Mouse (Mus musculus) intestine, postnatal 0 days (tissue): ENCODE measurements at regions not wholly inside any gene's neighbourhood (a gene's known extent, or its start where the extent isn't known, plus 50 kb on each side); places are given as distances from the start of the nearest gene placed in this dataset.

ENCODE experiments used
- ATAC-seq: fragments of 200-750 bp; cut with Nextera tagmentation; 2 replicates; pipeline ENCODE4 v1.8.0; 2017; ENCODE audit warnings: mild to moderate bottlenecking, moderate TSS enrichment, moderate library complexity
- H3K27ac ChIP-seq: fragments of 300-500 bp; sonication (generic); 2 replicates; pipeline ENCODE4 v1.5.1; 2014; ENCODE audit warnings: mild to moderate bottlenecking, low read depth, low read length, moderate library complexity
- H3K27me3 ChIP-seq: fragments of 300-500 bp; sonication (generic); replicated peaks from 2 replicates; pipeline ENCODE4 v1.6.1; 2014; ENCODE audit warnings: low read length, mixed read lengths; ENCODE audit not compliant: control insufficient read depth, insufficient read depth
- H3K36me3 ChIP-seq: fragments of 300-500 bp; sonication (generic); 2 replicates; pipeline ENCODE4 v1.6.1; 2014; ENCODE audit warnings: mild to moderate bottlenecking, moderate library complexity; ENCODE audit not compliant: control insufficient read depth, insufficient read depth
- H3K4me1 ChIP-seq: fragments of 300-500 bp; sonication (generic); replicated peaks from 2 replicates; pipeline ENCODE4 v1.6.1; 2014; ENCODE audit warnings: antibody characterized with exemption, low read length, mixed read lengths; ENCODE audit not compliant: control insufficient read depth, insufficient read depth
- H3K4me2 ChIP-seq: fragments of 300-500 bp; sonication (generic); replicated peaks from 2 replicates; pipeline ENCODE4 v1.6.1; 2014; ENCODE audit warnings: low read depth, mild to moderate bottlenecking, moderate library complexity
- H3K4me3 ChIP-seq: fragments of 300-500 bp; sonication (generic); 2 replicates; pipeline ENCODE4 v1.5.1; 2014; ENCODE audit warnings: low read depth, low read length
- H3K9ac ChIP-seq: fragments of 300-500 bp; sonication (generic); 2 replicates; pipeline ENCODE4 v1.6.1; 2014; ENCODE audit warnings: mild to moderate bottlenecking, low read depth, low read length
- H3K9me3 ChIP-seq: fragments of 300-500 bp; sonication (generic); 2 replicates; pipeline ENCODE4 v1.6.1; 2016; ENCODE audit warnings: mixed run types; ENCODE audit not compliant: control insufficient read depth
- CTCF ChIP-seq: sonication (generic); IDR thresholded peaks from 2 replicates; pipeline ENCODE4 v1.5.1; 2016; ENCODE audit warnings: low read depth, mild to moderate bottlenecking, control low read depth, antibody characterized with exemption, moderate library complexity
- WGBS: fragments of 180-500 bp; shearing (Covaris S2); extraction: QIAGEN DNeasy Blood & Tissue Kit; methylation state at CpG from one replicate; pipeline ENCODE4 v1.1.7; 2014; 5-methylcytosine and 5-hydroxymethylcytosine counted together

- Histone ChIP-seq H3K4me1 (no peaks in the 10 kb centered on the region), H3K36me3 (no peaks in the 10 kb centered on the region), H3K4me2 (no peak overlapping the region), H3K9me3 (no peaks in the 10 kb centered on the region), H3K4me3 (no peak overlapping the region), H3K27ac (no peak overlapping the region), H3K27me3 (no peaks in the 10 kb centered on the region), H3K9ac (no peak overlapping the region)
- 81% methylated on average over 13 of the region's 13 CpGs for WGBS
- no peak for ATAC-seq
- no peak for TF ChIP-seq CTCF
These were observed 243.5 kb upstream of the Gm10131 start for GRCm38 (mm10) chr8:34355059-34355458.

DNA sequence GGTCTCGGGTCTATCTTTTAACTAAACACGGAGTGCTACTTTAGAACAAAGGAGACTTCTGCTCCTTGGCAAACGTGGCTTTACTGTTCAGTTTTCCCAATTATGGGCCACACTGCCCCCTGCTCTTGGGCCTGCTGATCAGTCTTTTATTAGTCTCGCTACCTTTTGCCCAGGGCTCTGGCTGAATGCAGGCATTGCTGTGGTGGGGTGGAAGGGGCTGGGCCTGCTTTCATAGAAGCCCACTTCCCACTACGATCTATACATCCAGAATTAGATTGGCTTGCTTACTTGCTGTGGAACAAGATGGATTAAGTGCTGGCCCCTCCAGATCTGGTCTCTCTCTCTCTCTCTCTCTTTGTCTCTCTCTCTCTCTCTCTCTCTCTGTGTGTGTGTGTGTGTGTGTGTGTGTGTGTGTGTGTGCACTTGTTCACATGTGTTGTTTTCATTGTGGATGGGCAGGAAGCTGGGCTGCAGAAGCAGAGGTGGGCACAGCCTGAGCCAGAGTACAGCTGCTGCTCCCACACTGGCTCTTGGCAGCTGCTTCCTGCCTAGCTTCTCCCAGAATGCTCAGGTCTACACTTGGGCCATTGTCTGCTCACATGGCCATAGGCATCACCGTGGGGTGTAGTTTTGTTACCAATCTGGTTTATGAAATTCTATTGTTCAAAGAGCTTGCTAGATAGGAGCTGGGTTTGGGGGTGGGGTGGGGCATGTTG lies 241.8 kb upstream of the Gm10131 start:
- WGBS = 78% methylated on average over 6 of the region's 6 CpGs
- no peak for ATAC-seq

GRCm38 (mm10) chr8:34334851-34335250 lies 223.3 kb upstream of the Gm10131 start:
- no peak overlapping the region for H3K4me3 ChIP-seq
- WGBS = 80% methylated on average over 4 of the region's 4 CpGs

More for the DNA sequence above, 241.8 kb upstream of the Gm10131 start:
- H3K9ac ChIP-seq = no peak overlapping the region
- H3K4me1 ChIP-seq = no peaks in the 10 kb centered on the region
- H3K27me3 ChIP-seq = no peaks in the 10 kb centered on the region
- H3K9me3 ChIP-seq = no peaks in the 10 kb centered on the region
- H3K27ac ChIP-seq = no peak overlapping the region
- no peak overlapping the region for H3K4me2 ChIP-seq
- TF ChIP-seq CTCF = no peak
- no peak overlapping the region for H3K4me3 ChIP-seq
- no peaks in the 10 kb centered on the region for H3K36me3 ChIP-seq

GRCm38 (mm10) chr8:34331673-34332072 lies 220.1 kb upstream of the Gm10131 start:
- Histone ChIP-seq H3K27me3 (no peaks in the 10 kb centered on the region), H3K36me3 (no peaks in the 10 kb centered on the region), H3K9ac (no peak overlapping the region), H3K4me2 (no peak overlapping the region), H3K4me3 (no peak overlapping the region), H3K9me3 (no peaks in the 10 kb centered on the region), H3K4me1 (no peaks in the 10 kb centered on the region), H3K27ac (no peak overlapping the region)
- ATAC-seq = no peak
- 68% methylated on average over 5 of the region's 5 CpGs for WGBS
- no peak for TF ChIP-seq CTCF

More at GRCm38 (mm10) chr8:34334851-34335250, 223.3 kb upstream of the Gm10131 start:
- ATAC-seq = no peak
- no peaks in the 10 kb centered on the region for H3K36me3 ChIP-seq
- no peak overlapping the region for H3K9ac ChIP-seq
- no peaks in the 10 kb centered on the region for H3K27me3 ChIP-seq
- no peak for TF ChIP-seq CTCF
- no peak overlapping the region for H3K27ac ChIP-seq
- no peaks in the 10 kb centered on the region for H3K4me1 ChIP-seq
- H3K9me3 ChIP-seq = no peaks in the 10 kb centered on the region
- H3K4me2 ChIP-seq = no peak overlapping the region

GRCm38 (mm10) chr8:34326614-34326965 lies 215.1 kb upstream of the Gm10131 start:
- Histone ChIP-seq H3K36me3 (no peaks in the 10 kb centered on the region), H3K27ac (no peak overlapping the region), H3K9ac (no peak overlapping the region), H3K9me3 (no peaks in the 10 kb centered on the region), H3K4me1 (no peaks in the 10 kb centered on the region), H3K4me2 (peak overlapping the region; percentile 25; the same call in 1 of the 2 replicates), H3K27me3 (no peaks in the 10 kb centered on the region; the same call in 1 of the 2 replicates), H3K4me3 (no peak overlapping the region)
- ATAC-seq = no peak
- 29% methylated on average over 15 of the region's 15 CpGs for WGBS
- no peak for TF ChIP-seq CTCF

GRCm38 (mm10) chr8:34325841-34326613 lies 214.5 kb upstream of the Gm10131 start:
- Histone ChIP-seq H3K27ac (no peak overlapping the region), H3K9me3 (no peaks in the 10 kb centered on the region), H3K36me3 (no peaks in the 10 kb centered on the region), H3K9ac (no peak overlapping the region), H3K4me2 (peak overlapping the region; percentile 25; the same call in 1 of the 2 replicates), H3K4me1 (no peaks in the 10 kb centered on the region), H3K4me3 (no peak overlapping the region), H3K27me3 (no peaks in the 10 kb centered on the region; the same call in 1 of the 2 replicates)
- ATAC-seq = no peak
- no peak for TF ChIP-seq CTCF
- 16% methylated on average over 13 of the region's 17 CpGs for WGBS
